Mouse (Mus musculus) liver, adult 2 months (tissue): Measurements from ENCODE around the gene Foxp1.

Experiments
- CTCF ChIP-seq: fragments of 200-500 bp; IDR thresholded peaks from 2 replicates; pipeline ENCODE4 v1.5.1; 2011; ENCODE audit warnings: low read depth, low read length, control low read depth
- POLR2A ChIP-seq: fragments of 200-500 bp; IDR thresholded peaks from 2 replicates; pipeline ENCODE4 v1.6.1; 2011; ENCODE audit warnings: low read length, control low read depth; ENCODE audit not compliant: insufficient read depth; ENCODE audit errors: extremely low read depth

- TF ChIP-seq CTCF, result no peak
- TF ChIP-seq POLR2A, result no peak
Measured at GRCm38 (mm10) chr6:99051724-99052123, 470.8 kb downstream of the Foxp1 start.
